In the genomic region with DNA sequence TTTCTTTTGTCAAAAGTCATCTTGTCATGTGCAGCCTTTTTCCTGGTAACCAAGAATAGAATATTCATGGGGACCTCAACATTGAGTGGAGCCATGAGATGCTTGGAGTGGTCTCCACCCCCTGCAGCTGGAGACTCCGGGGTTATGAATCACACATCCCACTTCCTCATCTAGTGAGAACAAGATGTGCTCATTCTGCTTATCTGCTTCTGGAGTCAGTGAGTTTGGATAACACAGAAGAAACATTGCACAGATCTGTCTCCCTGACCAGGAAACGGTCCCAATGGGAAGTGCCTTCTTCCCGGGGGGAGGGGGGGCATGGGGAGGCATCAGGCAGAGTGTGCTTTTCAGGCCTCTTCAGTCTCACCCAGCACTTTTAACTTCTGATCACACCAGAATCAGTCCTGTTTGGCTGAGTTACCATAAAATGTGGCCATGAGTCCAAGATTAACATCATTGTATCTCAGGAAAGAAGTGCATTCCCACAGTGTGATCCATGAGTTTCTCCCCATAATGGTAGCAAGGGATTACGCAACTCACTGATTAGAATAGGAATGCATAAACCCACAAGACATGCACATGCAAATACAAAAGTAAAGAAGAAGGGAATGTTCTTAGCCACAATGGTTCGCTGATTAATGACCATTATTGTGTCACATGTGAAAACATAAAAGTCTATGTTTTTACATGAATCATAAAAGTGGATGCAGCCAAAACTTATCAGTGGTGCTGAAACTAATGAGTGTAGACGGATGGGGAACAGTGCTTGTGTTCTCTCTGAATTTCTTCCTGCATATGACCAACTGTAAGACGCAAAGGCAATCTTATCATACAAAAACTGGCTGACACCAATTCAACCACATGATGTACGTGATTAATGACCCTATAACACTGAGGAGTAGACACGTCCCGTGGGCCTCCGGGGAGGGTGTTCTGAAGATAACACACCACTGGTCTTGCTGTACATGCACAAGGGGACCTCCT, we compare ENCODE assay signal across 13 mouse cellular contexts.
A peak's percentile ranks its signal among the peaks of the same experiment; 100 is the strongest.
DNase-seq lines count a peak whose midpoint lies in the region; ATAC-seq and TF ChIP-seq lines count a peak whose summit lies in the region.
"Had no signal": no experiment of that assay in that cellular context is flagged by ENCODE, and none has a peak within 500 bp of the region (broad histone marks: within the 10 kb centered on the region; RNA-seq: fewer than 3 reads in every experiment).

No protein-coding gene starts in this region.

- peak; percentile 47 for DNase-seq in kidney, adult 2 months
- DNase-seq in kidney, adult 18-20 months: no peak
- DNase-seq in MEL (ENCODE audit: low read depth, low spot score): peak; percentile 64
- DNase-seq in fat pad, adult 2 months (ENCODE audit: extremely low read depth, low read depth, low spot score): peak; percentile 33
- peak; percentile 78 for DNase-seq in lung, postnatal 0 days (ENCODE audit: low spot score)
- DNase-seq in spleen, postnatal 14 days (ENCODE audit: low spot score in 2 of 2): no peak
- no peak for DNase-seq in thymus, adult 2 months
- DNase-seq: kidney, adult 9 months; spleen, adult 18-20 months had no signal

- TF ChIP-seq EP300 in MEL (IDR thresholded peaks at IDR 0.05; ENCODE audit: low read depth in 1 of 2, low read length in 2 of 2): peak; percentile 66 to 67
- peak; percentile 80 for TF ChIP-seq EP300 in lung, postnatal 0 days (IDR thresholded peaks at IDR 0.05)

- ATAC-seq in lung, postnatal 0 days: peak; percentile 75
- ATAC-seq in midbrain, embryonic 15.5 days (replicated peaks): no peak

- no peaks in the 10 kb centered on the region for H3K27me3 ChIP-seq in kidney, adult 2 months (replicated peaks; ENCODE audit: control insufficient read depth, insufficient read depth, low read length)
- H3K27me3 ChIP-seq in MEL (ENCODE audit: control insufficient read depth in 1 of 2, insufficient read depth in 2 of 2, low read length in 2 of 2): no peaks in the 10 kb centered on the region; a peak in 1 of 4 replicates
- H3K27me3 ChIP-seq in lung, postnatal 0 days (replicated peaks; ENCODE audit: insufficient read depth, low read length): no peaks in the 10 kb centered on the region
- no peaks in the 10 kb centered on the region for H3K27me3 ChIP-seq in midbrain, embryonic 15.5 days (replicated peaks)
- H3K27me3 ChIP-seq in thymus, adult 2 months (ENCODE audit: control insufficient read depth, insufficient read depth, low read length): no peaks in the 10 kb centered on the region
- H3K27me3 ChIP-seq: embryonic facial prominence, embryonic 13.5 days; megakaryocyte, embryonic 14.5 days; neural tube, embryonic 13.5 days had no signal

- H3K4me3 ChIP-seq in kidney, adult 2 months (ENCODE audit: insufficient read depth, low read depth, low read length): no peak overlapping the region
- H3K4me3 ChIP-seq in MEL (ENCODE audit: control insufficient read depth in 1 of 2, insufficient read depth in 1 of 2, low read depth in 2 of 2, low read length in 2 of 2): no peak overlapping the region
- no peak overlapping the region for H3K4me3 ChIP-seq in lung, postnatal 0 days (ENCODE audit: low read depth, low read length)
- no peak overlapping the region for H3K4me3 ChIP-seq in midbrain, embryonic 15.5 days
- no peak overlapping the region for H3K4me3 ChIP-seq in thymus, adult 2 months (ENCODE audit: control insufficient read depth, insufficient read depth, low read length)
- H3K4me3 ChIP-seq: embryonic facial prominence, embryonic 13.5 days; megakaryocyte, embryonic 14.5 days; neural tube, embryonic 13.5 days had no signal

- no peaks in the 10 kb centered on the region for H3K4me1 ChIP-seq in kidney, adult 2 months (ENCODE audit: control insufficient read depth, insufficient read depth, low read length)
- peaks cover 0 to 2% of the 10 kb centered on the region in 2 experiments; a peak in 1 of 4 replicates for H3K4me1 ChIP-seq in MEL (ENCODE audit: control insufficient read depth in 1 of 2, insufficient read depth in 2 of 2, low read length in 2 of 2)
- H3K4me1 ChIP-seq in lung, postnatal 0 days (ENCODE audit: insufficient read depth, low read depth, low read length): no peaks in the 10 kb centered on the region
- H3K4me1 ChIP-seq in midbrain, embryonic 15.5 days: peaks cover 16% of the 10 kb centered on the region
- H3K4me1 ChIP-seq in thymus, adult 2 months (replicated peaks; ENCODE audit: control insufficient read depth, insufficient read depth, low read length): no peaks in the 10 kb centered on the region

- WGBS in kidney, adult 2 months: 75% methylated on average over 11 of the region's 11 CpGs
- WGBS in lung, postnatal 0 days: 56% methylated on average over 11 of the region's 11 CpGs
- 90% methylated on average over 11 of the region's 11 CpGs for WGBS in midbrain, embryonic 15.5 days
- 75% methylated on average over 11 of the region's 11 CpGs for WGBS in thymus, adult 2 months

- no peak for TF ChIP-seq RAD21 in MEL (IDR thresholded peaks at IDR 0.05; ENCODE audit: low read depth, low read length)

- H3K36me3 ChIP-seq in kidney, adult 2 months (ENCODE audit: control insufficient read depth, insufficient read depth, low read length): no peaks in the 10 kb centered on the region
- H3K36me3 ChIP-seq in MEL (ENCODE audit: control insufficient read depth in 1 of 2, insufficient read depth in 2 of 2, low read length in 2 of 2): peaks cover 0 to 8% of the 10 kb centered on the region in 2 experiments; a peak in 2 of 4 replicates
- H3K36me3 ChIP-seq in lung, postnatal 0 days (ENCODE audit: insufficient read depth, low read length): no peaks in the 10 kb centered on the region
- H3K36me3 ChIP-seq in midbrain, embryonic 15.5 days (replicated peaks): no peaks in the 10 kb centered on the region
- no peaks in the 10 kb centered on the region for H3K36me3 ChIP-seq in thymus, adult 2 months (ENCODE audit: control insufficient read depth, insufficient read depth, low read length)
- H3K36me3 ChIP-seq: embryonic facial prominence, embryonic 13.5 days; neural tube, embryonic 13.5 days had no signal

- no peak overlapping the region for H3K9ac ChIP-seq in MEL (ENCODE audit: control insufficient read depth, low read depth, low read length, poor library complexity, severe bottlenecking)
- H3K9ac ChIP-seq in lung, postnatal 0 days (replicated peaks; ENCODE audit: low read depth): no peak overlapping the region
- no peak overlapping the region for H3K9ac ChIP-seq in midbrain, embryonic 15.5 days
- H3K9ac ChIP-seq: embryonic facial prominence, embryonic 13.5 days; neural tube, embryonic 13.5 days had no signal

- no peaks in the 10 kb centered on the region for H3K9me3 ChIP-seq in MEL (replicated peaks; ENCODE audit: insufficient read depth, low read length)
- H3K9me3 ChIP-seq in lung, postnatal 0 days (ENCODE audit: low read length): no peaks in the 10 kb centered on the region
- H3K9me3 ChIP-seq in midbrain, embryonic 15.5 days: no peaks in the 10 kb centered on the region
- H3K9me3 ChIP-seq: embryonic facial prominence, embryonic 13.5 days; neural tube, embryonic 13.5 days had no signal

- no peak for TF ChIP-seq CTCF in kidney, adult 2 months (conservative IDR thresholded peaks at IDR 0.05; ENCODE audit: insufficient read depth, insufficient read length, low read depth, low read length)
- no peak for TF ChIP-seq CTCF in MEL (IDR thresholded peaks at IDR 0.05 in 2 of 3, conservative IDR thresholded peaks at IDR 0.05 in 1 of 3; ENCODE audit: control insufficient read depth in 1 of 3, insufficient read depth in 1 of 3, low read depth in 2 of 3, low read length in 3 of 3, poor library complexity in 1 of 3, severe bottlenecking in 1 of 3)
- TF ChIP-seq CTCF in lung, postnatal 0 days (IDR thresholded peaks at IDR 0.05): no peak
- TF ChIP-seq CTCF in thymus, adult 2 months (IDR thresholded peaks at IDR 0.05; ENCODE audit: borderline replicate concordance, control insufficient read depth, extremely low read depth, insufficient read depth, low read length, poor library complexity): no peak

- TF ChIP-seq POLR2A in kidney, adult 2 months (IDR thresholded peaks at IDR 0.05; ENCODE audit: low read depth, low read length): no peak
- TF ChIP-seq POLR2A in MEL (IDR thresholded peaks at IDR 0.05; ENCODE audit: control insufficient read depth in 1 of 2, insufficient read depth in 1 of 2, low read depth in 1 of 2, low read length in 2 of 2, poor library complexity in 1 of 2): no peak
- TF ChIP-seq POLR2A in thymus, adult 2 months (IDR thresholded peaks at IDR 0.05; ENCODE audit: control insufficient read depth, extremely low read depth, insufficient read depth, low read length, poor library complexity): no peak

- H3K4me2 ChIP-seq in lung, postnatal 0 days (replicated peaks; ENCODE audit: low read depth, low read length): no peak overlapping the region
- H3K4me2 ChIP-seq in midbrain, embryonic 15.5 days: no peak overlapping the region
- H3K4me2 ChIP-seq: embryonic facial prominence, embryonic 13.5 days; neural tube, embryonic 13.5 days had no signal

- no peak overlapping the region for H3K27ac ChIP-seq in kidney, adult 2 months (ENCODE audit: insufficient read depth, low read depth, low read length)
- no peak overlapping the region for H3K27ac ChIP-seq in MEL (ENCODE audit: control insufficient read depth, low read depth, low read length)
- H3K27ac ChIP-seq in lung, postnatal 0 days (ENCODE audit: low read length): no peak overlapping the region
- no peak overlapping the region for H3K27ac ChIP-seq in midbrain, embryonic 15.5 days
- H3K27ac ChIP-seq in thymus, adult 2 months (ENCODE audit: control insufficient read depth, insufficient read depth, low read length): no peak overlapping the region
- H3K27ac ChIP-seq: embryonic facial prominence, embryonic 13.5 days; neural tube, embryonic 13.5 days had no signal

- no peaks in the 10 kb centered on the region for H3K79me2 ChIP-seq in MEL (ENCODE audit: control insufficient read depth, insufficient read depth, low read length, poor library complexity)

TF ChIP-seq in MEL, 35 proteins besides CTCF, POLR2A, EP300 and RAD21 (continues in another document):
- TF ChIP-seq E2F4 (IDR thresholded peaks at IDR 0.05; ENCODE audit: borderline replicate concordance, low read depth, low read length) (no peak), ZC3H11A (IDR thresholded peaks at IDR 0.05; ENCODE audit: low read depth, low read length) (no peak), MYC (IDR thresholded peaks at IDR 0.05; ENCODE audit: low read depth, low read length) (no peak), MAX (IDR thresholded peaks at IDR 0.05; ENCODE audit: low read length) (no peak), MAFK (IDR thresholded peaks at IDR 0.05; ENCODE audit: borderline replicate concordance, low read depth, low read length) (no peak), GABPA (IDR thresholded peaks at IDR 0.05; ENCODE audit: low read depth, low read length) (no peak), MXI1 (IDR thresholded peaks at IDR 0.05; ENCODE audit: low read depth, low read length) (no peak), SIN3A (IDR thresholded peaks at IDR 0.05; ENCODE audit: low read length) (no peak), POLR2AphosphoS5 (IDR thresholded peaks at IDR 0.05; ENCODE audit: borderline replicate concordance, low read depth, low read length) (no peak), TBP (IDR thresholded peaks at IDR 0.05; ENCODE audit: low read depth, low read length) (no peak), CHD1 (IDR thresholded peaks at IDR 0.05; ENCODE audit: low read depth, low read length) (no peak), NRF1 (IDR thresholded peaks at IDR 0.05; ENCODE audit: insufficient read depth, low read depth, low read length, poor library complexity, severe bottlenecking) (no peak)

Comparison
In these comparisons a context has a peak if more than half of its experiments do, and no peak if none do; other contexts are left out.
1. DNase-seq: peak in kidney, adult 2 months (single experiment), MEL (single experiment), fat pad, adult 2 months (single experiment) and lung, postnatal 0 days (single experiment); none in kidney, adult 18-20 months (single experiment), spleen, postnatal 14 days (0 of 2) and thymus, adult 2 months (single experiment).